Mouse (Mus musculus): ENCODE data around the gene Magel2. TPM values are rescaled to one million over a fixed set of nuclear protein-coding genes. Genes with fewer than 3 reads are reported as not detected.

Gene Magel2
- polyA plus RNA-seq (2016; fragmentation: Nextera tagmentation; extraction: Ambion mirVana) = 14.6 and 20.2 TPM in 2 replicates

DNA sequence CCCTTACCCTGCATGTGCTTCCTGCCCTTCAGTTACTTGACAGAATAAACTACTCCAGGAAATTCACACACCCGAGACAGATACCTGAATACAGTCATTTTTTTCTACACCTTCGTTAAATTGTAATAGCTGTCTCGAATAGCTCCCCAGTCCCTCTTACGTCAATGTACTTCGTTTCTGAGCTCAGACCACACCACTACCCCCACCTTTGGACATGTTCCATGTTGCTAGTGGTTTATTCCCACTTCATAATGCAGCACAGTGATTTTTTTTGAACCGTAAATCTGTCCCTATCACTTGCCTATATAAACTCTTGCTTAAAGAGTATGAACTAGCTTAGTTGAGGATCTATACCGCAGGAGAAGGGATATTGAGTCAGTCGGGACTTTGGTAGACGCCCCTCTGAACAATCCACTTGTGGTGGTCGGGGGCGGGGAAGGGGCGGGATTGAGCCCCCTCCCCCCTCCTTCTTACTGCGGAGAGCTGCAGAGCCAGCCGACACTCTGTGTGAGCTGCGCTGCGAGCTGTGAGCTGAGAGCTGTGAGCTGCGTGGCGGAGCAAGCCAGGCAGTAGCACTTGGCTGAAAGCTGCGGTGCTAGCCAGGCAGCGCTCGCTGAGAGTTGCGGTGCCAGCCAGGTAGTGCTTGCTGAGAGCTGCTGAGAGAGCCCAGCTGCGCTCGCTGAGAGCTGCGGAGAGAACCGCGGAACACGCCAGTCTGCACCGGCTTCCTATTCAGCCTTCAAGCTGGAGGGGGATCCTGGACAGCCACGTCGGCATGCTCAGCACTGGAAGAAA lies at the start of gene Magel2:
Magel2 (plus strand) TSS at position 501 of the 795 bp plus-strand sequence.
- peaks cover 22% of the 10 kb centered on the region for H3K9me3 ChIP-seq
- ATAC-seq (ENCODE audit: low FRiP score, low read depth) = peak; percentile 94

DNA sequence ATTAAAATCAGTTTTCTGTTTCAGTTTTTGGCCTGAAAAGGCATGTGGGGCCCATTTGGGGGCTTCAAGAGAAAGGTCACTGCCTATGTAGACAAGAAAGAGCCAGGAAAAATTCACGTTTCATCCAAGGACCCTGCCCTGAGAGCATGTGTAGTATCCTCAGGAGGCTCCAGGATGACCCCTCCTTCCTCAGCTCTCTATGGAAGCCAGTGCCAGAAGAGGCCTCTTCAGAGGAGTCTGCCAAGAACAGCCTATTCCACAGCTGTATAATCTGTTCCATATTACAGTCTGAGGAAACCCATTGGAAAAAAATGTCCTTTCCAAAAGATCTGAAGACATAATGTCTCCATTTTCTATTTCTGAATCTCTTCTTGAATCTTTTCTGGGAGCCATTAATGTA lies 31.4 kb upstream of the Magel2 start:
- Histone ChIP-seq H3K9me3 (peaks cover 10% of the 10 kb centered on the region), H3K4me2 (replicated peaks) (no peak overlapping the region), H3K36me3 (no peaks in the 10 kb centered on the region), H3K9ac (replicated peaks) (no peak overlapping the region), H3K4me3 (no peak overlapping the region), H3K27me3 (no peaks in the 10 kb centered on the region), H3K4me1 (peaks cover 4% of the 10 kb centered on the region; the same call in 1 of the 2 replicates), H3K27ac (replicated peaks) (no peak overlapping the region)
- 33% methylated on average over 1 of the region's 1 CpGs for WGBS
- no peak for ATAC-seq (ENCODE audit: low FRiP score, low read depth)

More for the DNA sequence above, at the start of gene Magel2:
- H3K9ac ChIP-seq (replicated peaks) = peak within 1 kb of the TSS; percentile 70
- peak within 1 kb of the TSS; percentile 71 for H3K27ac ChIP-seq (replicated peaks)
- H3K4me2 ChIP-seq (replicated peaks) = peak within 1 kb of the TSS; percentile 63
- H3K27me3 ChIP-seq = no peaks in the 10 kb centered on the region
- WGBS = 26% methylated on average over 31 of the region's 31 CpGs
- 0 out of 2 replicates have a peak, but pooled peaks cover 12% of the 10 kb centered on the region for H3K36me3 ChIP-seq
- peaks cover 13% of the 10 kb centered on the region; the same call in 1 of the 2 replicates for H3K4me1 ChIP-seq
- peak within 1 kb of the TSS; percentile 57 for H3K4me3 ChIP-seq

DNA sequence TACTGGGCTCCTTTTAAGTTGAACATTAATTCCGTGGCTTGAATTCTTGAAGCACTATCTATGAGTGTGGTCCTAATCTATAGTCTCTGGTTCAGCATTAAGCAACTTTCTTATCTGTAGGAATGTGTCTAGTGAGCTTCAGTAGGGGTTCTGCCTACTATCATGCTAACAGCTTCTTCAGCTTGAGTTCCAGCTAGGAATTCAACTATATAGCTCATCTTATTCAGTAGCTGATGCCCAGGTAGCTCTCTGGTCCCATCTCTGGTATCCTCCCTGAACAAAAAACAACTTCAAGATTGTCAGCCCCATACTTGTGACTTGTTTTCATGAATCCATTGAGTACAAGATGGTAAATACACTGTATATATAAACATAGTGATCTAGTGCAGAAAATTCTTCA lies 30.5 kb upstream of the Magel2 start, which contains the start of gene Ndn:
Ndn (plus strand) TSS at position 301 of the 400 bp plus-strand sequence.
- no peak within 1 kb of the TSS for H3K27ac ChIP-seq (replicated peaks)
- H3K36me3 ChIP-seq = no peaks in the 10 kb centered on the region
- 62% methylated on average over 1 of the region's 1 CpGs for WGBS
- H3K9me3 ChIP-seq = peaks cover 10% of the 10 kb centered on the region
- H3K4me3 ChIP-seq = no peak within 1 kb of the TSS
- H3K4me2 ChIP-seq (replicated peaks) = no peak within 1 kb of the TSS
- H3K9ac ChIP-seq (replicated peaks) = no peak within 1 kb of the TSS
- no peak for ATAC-seq (ENCODE audit: low FRiP score, low read depth)
- H3K4me1 ChIP-seq = peaks cover 4% of the 10 kb centered on the region; the same call in 1 of the 2 replicates
- H3K27me3 ChIP-seq = no peaks in the 10 kb centered on the region

DNA sequence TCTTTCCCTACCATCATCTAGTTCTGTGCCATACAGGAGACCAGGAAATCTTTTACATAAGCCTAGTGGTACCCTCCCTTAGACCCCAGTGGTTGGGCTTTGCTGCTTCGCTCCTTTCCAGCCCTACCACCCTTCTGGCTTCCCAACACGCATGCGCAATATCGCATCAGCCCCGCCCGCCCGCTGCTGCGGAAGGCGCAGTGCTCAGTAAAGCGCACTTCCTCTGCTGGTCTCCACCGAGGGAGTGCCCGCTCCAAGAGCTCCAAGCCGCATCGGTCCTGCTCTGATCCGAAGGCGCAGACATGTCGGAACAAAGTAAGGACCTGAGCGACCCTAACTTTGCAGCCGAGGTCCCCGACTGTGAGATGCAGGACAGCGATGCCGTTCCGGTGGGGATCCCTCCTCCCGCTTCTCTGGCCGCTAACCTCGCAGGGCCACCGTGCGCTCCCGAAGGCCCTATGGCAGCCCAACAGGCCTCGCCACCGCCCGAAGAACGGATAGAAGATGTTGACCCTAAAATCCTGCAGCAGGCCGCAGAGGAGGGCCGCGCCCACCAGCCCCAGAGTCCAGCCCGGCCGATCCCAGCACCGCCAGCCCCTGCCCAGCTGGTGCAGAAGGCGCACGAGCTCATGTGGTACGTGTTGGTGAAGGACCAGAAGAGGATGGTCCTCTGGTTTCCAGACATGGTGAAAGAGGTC lies 28.6 kb upstream of the Magel2 start:
- 19% methylated on average over 42 of the region's 42 CpGs for WGBS
- H3K9me3 ChIP-seq = peaks cover 10% of the 10 kb centered on the region

DNA sequence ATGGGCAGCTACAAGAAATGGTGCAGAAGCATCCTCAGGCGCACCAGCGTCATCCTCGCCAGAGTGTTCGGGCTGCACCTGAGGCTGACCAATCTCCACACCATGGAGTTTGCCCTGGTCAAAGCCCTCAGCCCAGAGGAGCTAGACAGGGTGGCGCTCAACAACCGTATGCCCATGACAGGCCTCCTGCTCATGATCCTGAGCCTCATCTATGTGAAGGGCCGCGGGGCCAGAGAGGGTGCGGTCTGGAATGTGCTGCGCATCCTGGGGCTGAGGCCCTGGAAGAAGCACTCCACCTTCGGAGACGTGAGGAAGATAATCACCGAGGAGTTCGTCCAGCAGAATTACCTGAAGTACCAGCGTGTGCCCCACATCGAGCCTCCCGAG lies 28.0 kb upstream of the Magel2 start:
- H3K9me3 ChIP-seq = peaks cover 10% of the 10 kb centered on the region
- ATAC-seq (ENCODE audit: low FRiP score, low read depth) = peak; percentile 48
- H3K4me3 ChIP-seq = peak overlapping the region; percentile 54
- 41% methylated on average over 17 of the region's 17 CpGs for WGBS
- H3K27me3 ChIP-seq = no peaks in the 10 kb centered on the region
- H3K27ac ChIP-seq (replicated peaks) = peak overlapping the region; percentile 80
- peaks cover 4% of the 10 kb centered on the region; the same call in 1 of the 2 replicates for H3K4me1 ChIP-seq
- H3K36me3 ChIP-seq = no peaks in the 10 kb centered on the region
- H3K4me2 ChIP-seq (replicated peaks) = peak overlapping the region; percentile 64
- H3K9ac ChIP-seq (replicated peaks) = peak overlapping the region; percentile 71

More for the DNA sequence above, 28.6 kb upstream of the Magel2 start:
- Histone ChIP-seq H3K4me2 (replicated peaks) (peak overlapping the region; percentile 64), H3K36me3 (no peaks in the 10 kb centered on the region), H3K9ac (replicated peaks) (peak overlapping the region; percentile 71), H3K4me1 (peaks cover 4% of the 10 kb centered on the region; the same call in 1 of the 2 replicates), H3K4me3 (peak overlapping the region; percentile 54), H3K27me3 (no peaks in the 10 kb centered on the region), H3K27ac (replicated peaks) (peak overlapping the region; percentile 80)
- ATAC-seq (ENCODE audit: low FRiP score, low read depth) = peak; percentile 94

DNA sequence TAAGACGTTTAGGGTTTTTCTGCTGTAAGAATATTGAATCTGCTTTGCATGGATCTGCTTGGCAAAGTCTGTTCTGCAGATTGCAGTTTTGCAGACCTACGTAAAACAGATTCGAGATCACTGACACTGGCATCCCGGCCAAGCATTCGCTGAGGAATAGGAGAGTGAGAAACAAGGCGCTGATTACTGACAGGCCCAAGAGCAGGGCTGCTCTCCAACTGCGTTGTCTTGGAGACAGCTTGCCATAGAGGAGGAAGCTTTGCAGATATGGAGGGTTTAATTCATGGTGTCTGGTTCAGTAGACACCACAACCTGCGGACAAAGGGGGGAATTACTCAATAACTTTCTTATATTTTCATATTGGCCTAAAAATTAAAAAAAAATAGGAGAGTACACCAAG lies 25.5 kb upstream of the Magel2 start:
- H3K4me3 ChIP-seq = no peak overlapping the region
- WGBS = 46% methylated on average over 8 of the region's 8 CpGs
- peak overlapping the region; percentile 22; the same call in 1 of the 2 replicates for H3K27ac ChIP-seq (replicated peaks)
- H3K36me3 ChIP-seq = no peaks in the 10 kb centered on the region
- H3K27me3 ChIP-seq = no peaks in the 10 kb centered on the region
- ATAC-seq (ENCODE audit: low FRiP score, low read depth) = no peak
- 0 out of 2 replicates have a peak overlapping the region, but pooled peaks have one; percentile 2 for H3K4me2 ChIP-seq (replicated peaks)
- H3K9me3 ChIP-seq = peaks cover 10% of the 10 kb centered on the region
- no peak overlapping the region for H3K9ac ChIP-seq (replicated peaks)
- peaks cover 4% of the 10 kb centered on the region; the same call in 1 of the 2 replicates for H3K4me1 ChIP-seq

DNA sequence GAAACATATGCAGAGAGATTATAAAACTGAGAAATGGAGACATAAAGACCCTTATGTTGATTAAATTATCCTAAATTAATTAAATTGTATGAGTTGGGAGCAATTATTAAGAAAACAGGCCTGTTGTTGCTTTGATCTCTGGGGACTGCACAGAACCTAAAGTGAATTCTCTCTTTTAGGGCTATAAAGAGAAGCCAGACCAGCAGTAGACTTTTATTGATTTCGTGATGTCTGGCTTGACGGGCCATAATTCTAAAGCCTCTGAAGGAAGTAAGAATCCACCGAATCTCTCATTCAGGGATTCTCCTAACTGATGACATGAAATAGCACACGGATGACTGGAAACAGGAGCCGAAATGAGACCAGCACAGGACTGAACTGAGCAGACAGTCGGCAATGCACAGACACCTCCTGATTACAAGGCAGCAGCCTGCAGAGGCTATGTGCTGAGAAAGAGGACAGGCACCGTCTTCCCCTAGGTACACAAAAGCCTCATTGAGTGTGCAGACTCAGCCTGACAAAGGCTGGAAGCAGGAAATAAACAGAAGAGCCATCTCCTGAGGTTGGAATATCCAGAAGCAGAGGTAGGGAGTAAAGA lies 11.7 kb upstream of the Magel2 start:
- Histone ChIP-seq H3K27me3 (no peaks in the 10 kb centered on the region), H3K4me2 (replicated peaks) (no peak overlapping the region; the same call in 1 of the 2 replicates), H3K4me3 (no peak overlapping the region; the same call in 1 of the 2 replicates), H3K36me3 (no peaks in the 10 kb centered on the region), H3K4me1 (no peaks in the 10 kb centered on the region), H3K9ac (replicated peaks) (no peak overlapping the region; the same call in 1 of the 2 replicates), H3K9me3 (0 out of 2 replicates have a peak, but pooled peaks cover 2% of the 10 kb centered on the region), H3K27ac (replicated peaks) (peak overlapping the region; percentile 82)
- ATAC-seq (ENCODE audit: low FRiP score, low read depth) = 0 out of 2 replicates have a peak, but pooled peaks have one; percentile 58
- WGBS = 60% methylated on average over 7 of the region's 7 CpGs

DNA sequence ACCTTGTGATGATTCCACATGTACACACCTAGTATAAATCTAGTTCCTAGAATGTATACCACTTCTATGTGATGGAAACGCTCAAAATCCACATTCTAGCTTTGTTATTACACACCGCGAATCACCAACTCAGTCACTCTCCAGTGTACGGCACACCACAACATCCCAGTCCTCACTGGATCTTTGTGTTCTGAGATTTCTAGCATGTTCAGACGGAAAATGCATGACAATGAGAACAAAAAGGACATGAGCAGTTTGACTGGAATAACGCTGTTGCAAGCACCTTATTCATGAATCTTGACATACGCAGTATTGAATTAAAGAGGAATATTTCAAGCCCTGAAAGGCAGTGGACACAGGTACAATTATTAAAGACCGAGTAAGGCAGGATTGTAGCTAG lies 10.1 kb upstream of the Magel2 start:
- Histone ChIP-seq H3K9ac (replicated peaks) (no peak overlapping the region), H3K4me2 (replicated peaks) (no peak overlapping the region; the same call in 1 of the 2 replicates)

DNA sequence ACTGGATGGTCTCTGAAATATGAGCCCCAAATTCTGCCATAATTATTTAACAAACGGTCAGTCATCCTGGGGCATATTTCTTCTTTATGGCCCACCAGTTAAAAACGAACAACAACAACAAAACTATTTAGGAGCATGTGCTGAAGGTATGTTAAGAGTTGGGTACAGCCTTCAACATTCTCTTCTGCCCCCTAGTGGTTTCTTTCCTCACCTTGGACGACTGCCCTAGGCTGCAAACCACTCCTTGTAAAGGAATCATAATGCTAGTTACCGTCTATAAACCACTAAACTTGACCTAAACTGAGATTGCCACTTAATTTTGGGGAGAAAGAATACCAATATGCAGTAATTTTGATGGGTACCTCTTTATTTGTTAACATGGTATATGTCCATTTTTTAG lies 1.2 kb upstream of the Magel2 start:
- Histone ChIP-seq H3K27ac (replicated peaks) (no peak overlapping the region), H3K27me3 (no peaks in the 10 kb centered on the region), H3K4me3 (no peak overlapping the region), H3K9ac (replicated peaks) (no peak overlapping the region), H3K4me2 (replicated peaks) (no peak overlapping the region; the same call in 1 of the 2 replicates), H3K9me3 (peaks cover 22% of the 10 kb centered on the region), H3K4me1 (peaks cover 13% of the 10 kb centered on the region; the same call in 1 of the 2 replicates), H3K36me3 (0 out of 2 replicates have a peak, but pooled peaks cover 12% of the 10 kb centered on the region)
- ATAC-seq (ENCODE audit: low FRiP score, low read depth) = no peak
- 39% methylated on average over 4 of the region's 4 CpGs for WGBS

More for the DNA sequence above, 10.1 kb upstream of the Magel2 start:
- Histone ChIP-seq H3K4me3 (no peak overlapping the region), H3K27me3 (no peaks in the 10 kb centered on the region), H3K9me3 (0 out of 2 replicates have a peak, but pooled peaks cover 2% of the 10 kb centered on the region), H3K4me1 (no peaks in the 10 kb centered on the region), H3K36me3 (no peaks in the 10 kb centered on the region), H3K27ac (replicated peaks) (peak overlapping the region; percentile 63)
- ATAC-seq (ENCODE audit: low FRiP score, low read depth) = no peak
- 63% methylated on average over 8 of the region's 8 CpGs for WGBS

DNA sequence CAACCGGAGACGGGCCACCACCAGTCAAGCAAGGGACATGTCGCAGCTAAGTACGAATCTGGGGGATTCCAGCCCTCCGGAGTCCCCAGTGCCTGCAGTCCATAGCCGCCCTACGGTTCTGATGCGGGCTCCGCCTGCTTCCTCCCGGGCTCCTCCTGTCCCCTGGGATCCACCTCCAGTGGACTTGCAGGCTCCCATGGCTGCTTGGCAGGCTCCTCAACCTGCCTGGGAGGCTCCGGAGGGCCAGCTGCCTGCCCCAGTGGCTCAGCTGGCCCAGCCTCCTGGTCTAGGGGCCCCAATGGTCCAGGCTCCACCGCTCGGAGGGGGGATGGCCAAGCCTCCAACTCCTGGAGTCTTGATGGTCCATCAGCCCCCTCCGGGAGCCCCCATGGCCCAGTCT lies 503 bp downstream of the Magel2 start:
- peak; percentile 42; the same call in 1 of the 2 replicates for ATAC-seq (ENCODE audit: low FRiP score, low read depth)
- H3K4me3 ChIP-seq = peak overlapping the region; percentile 57
- H3K36me3 ChIP-seq = 0 out of 2 replicates have a peak, but pooled peaks cover 12% of the 10 kb centered on the region
- peaks cover 13% of the 10 kb centered on the region; the same call in 1 of the 2 replicates for H3K4me1 ChIP-seq
- WGBS = 31% methylated on average over 14 of the region's 14 CpGs
- H3K4me2 ChIP-seq (replicated peaks) = peak overlapping the region; percentile 63
- H3K9me3 ChIP-seq = peaks cover 22% of the 10 kb centered on the region
- peak overlapping the region; percentile 71 for H3K27ac ChIP-seq (replicated peaks)
- H3K27me3 ChIP-seq = no peaks in the 10 kb centered on the region
- H3K9ac ChIP-seq (replicated peaks) = peak overlapping the region; percentile 70

DNA sequence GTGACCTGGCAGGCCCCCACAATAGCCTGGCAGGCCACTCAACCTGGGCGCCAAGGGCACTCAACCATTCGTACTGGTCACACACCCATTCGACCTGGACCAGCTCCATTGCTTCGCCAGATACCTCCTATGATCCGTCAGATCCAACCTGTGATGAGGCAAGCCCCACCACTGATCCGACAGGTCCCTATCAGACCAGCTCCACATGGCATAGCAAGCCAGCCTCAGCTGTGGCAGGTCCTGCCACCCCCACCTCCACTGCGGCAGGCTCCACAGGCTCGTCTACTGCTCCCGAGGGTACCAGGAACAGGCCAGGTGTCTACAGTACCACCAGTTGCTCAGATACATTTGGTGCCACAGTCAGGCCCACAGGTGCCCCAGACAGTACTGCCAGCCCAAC lies 1.7 kb downstream of the Magel2 start:
- H3K9me3 ChIP-seq = peaks cover 22% of the 10 kb centered on the region
- H3K9ac ChIP-seq (replicated peaks) = peak overlapping the region; percentile 70; the same call in 1 of the 2 replicates

More for the DNA sequence above, 1.7 kb downstream of the Magel2 start:
- H3K27me3 ChIP-seq = no peaks in the 10 kb centered on the region
- H3K4me1 ChIP-seq = peaks cover 13% of the 10 kb centered on the region; the same call in 1 of the 2 replicates
- WGBS = 86% methylated on average over 9 of the region's 9 CpGs
- no peak for ATAC-seq (ENCODE audit: low FRiP score, low read depth)
- H3K27ac ChIP-seq (replicated peaks) = no peak overlapping the region
- H3K36me3 ChIP-seq = 0 out of 2 replicates have a peak, but pooled peaks cover 12% of the 10 kb centered on the region
- peak overlapping the region; percentile 63 for H3K4me2 ChIP-seq (replicated peaks)
- peak overlapping the region; percentile 57 for H3K4me3 ChIP-seq
